Mouse (Mus musculus): ENCODE results near the gene Dab1.
A peak's percentile ranks its signal among the peaks of the same experiment; 100 is the strongest.

The Dab1 gene

GRCm38 (mm10) chr4:103838377-103838776, 219.2 kb downstream of the Dab1 start:
- no peak for DNase-seq (ENCODE audit: low spot score)

GRCm38 (mm10) chr4:103839541-103839940, 220.4 kb downstream of the Dab1 start:
- DNase-seq (ENCODE audit: low spot score): no peak

DNA sequence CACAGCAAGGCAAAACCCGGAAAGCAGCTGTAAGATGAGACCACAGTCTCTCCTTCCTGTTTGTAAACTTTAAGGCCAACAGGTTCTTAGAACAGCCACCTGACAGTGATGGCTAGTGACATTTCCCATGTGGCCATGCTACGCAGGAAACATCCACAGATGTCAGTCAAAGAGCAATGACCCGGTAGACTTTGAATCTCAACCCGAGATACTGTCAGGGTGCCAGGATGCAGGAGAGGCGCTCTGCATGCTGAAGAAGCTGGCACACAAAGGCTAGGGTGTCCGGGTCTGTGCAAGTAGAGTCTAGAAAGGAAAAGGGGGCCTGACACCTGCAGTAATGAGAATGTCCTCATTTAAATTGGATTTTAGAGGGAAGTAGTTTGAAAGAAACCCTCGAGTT, 222.0 kb downstream of the Dab1 start:
- DNase-seq (ENCODE audit: low spot score): no peak

DNA sequence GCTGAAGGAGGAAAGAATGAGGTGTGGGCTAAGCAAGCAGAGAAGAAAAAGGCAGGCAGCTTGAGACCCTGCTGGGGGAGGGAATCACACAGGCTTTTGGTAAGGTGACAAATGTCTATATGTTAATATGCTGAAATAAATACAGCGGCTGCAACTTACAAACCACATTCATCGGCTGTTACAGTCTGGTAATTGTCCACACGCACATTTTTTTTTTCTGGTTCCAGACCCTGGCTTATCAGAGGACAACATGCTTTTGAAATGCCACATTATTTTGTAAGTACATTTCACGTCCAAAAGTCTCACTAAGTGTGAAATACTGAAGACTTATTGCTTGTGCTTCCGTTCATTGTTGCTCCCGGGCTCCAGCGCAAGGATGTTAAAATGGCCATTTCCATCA, 225.5 kb downstream of the Dab1 start:
- DNase-seq (ENCODE audit: low spot score): no peak

GRCm38 (mm10) chr4:103857173-103857572, 238.0 kb downstream of the Dab1 start:
- DNase-seq (ENCODE audit: low spot score): no peak

DNA sequence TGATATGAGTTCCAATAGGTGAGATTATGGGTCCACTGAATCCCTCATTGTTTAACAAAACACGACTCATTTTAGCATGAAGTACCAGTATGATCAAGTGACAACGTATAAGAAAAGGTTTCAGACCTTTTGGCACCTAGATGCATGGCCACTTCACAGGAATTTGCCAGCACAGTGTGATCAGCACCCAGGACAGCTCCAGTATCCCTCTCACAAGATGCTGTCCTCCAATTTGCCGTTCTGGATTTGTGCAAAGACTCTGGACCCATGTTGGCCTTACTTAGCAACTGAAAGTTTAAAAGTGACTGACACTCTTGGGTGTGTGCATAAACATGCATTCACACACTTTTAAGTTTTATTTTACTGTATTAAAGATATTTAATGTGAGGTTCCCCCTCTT, 256.4 kb downstream of the Dab1 start:
- DNase-seq (ENCODE audit: low spot score): peak; percentile 23

- no peak for DNase-seq (ENCODE audit: low spot score)
These were observed 259.7 kb downstream of the Dab1 start for GRCm38 (mm10) chr4:103878841-103879240.

GRCm38 (mm10) chr4:103881641-103882040, 262.5 kb downstream of the Dab1 start:
- no peak for DNase-seq (ENCODE audit: low spot score)

GRCm38 (mm10) chr4:103888086-103888485, 268.9 kb downstream of the Dab1 start:
- no peak for DNase-seq (ENCODE audit: low spot score)

- DNase-seq (ENCODE audit: low spot score): no peak
These were observed 270.0 kb downstream of the Dab1 start for GRCm38 (mm10) chr4:103889110-103889509.

- no peak for DNase-seq (ENCODE audit: low spot score)
These were observed 277.6 kb downstream of the Dab1 start for GRCm38 (mm10) chr4:103896806-103897205.

DNA sequence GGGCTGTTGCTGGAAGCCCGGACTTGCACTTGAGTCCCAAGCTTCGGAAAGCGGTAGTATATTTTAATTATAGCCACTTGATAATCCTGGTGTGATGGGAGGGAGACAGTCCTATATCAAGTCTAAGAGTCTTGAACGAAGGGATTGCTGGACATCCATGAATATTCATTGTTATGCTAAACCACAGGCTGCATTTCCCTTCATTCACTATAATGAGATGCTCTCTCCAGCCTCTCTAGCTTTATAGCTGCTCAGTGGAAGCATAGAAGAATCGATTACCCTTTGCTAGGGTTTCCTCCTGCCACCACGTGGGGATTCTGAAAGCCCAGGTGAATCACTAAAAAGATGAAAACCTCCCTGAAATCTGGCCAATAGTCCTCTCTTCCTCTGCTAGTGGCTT, 278.5 kb downstream of the Dab1 start:
- DNase-seq (ENCODE audit: low spot score): no peak

GRCm38 (mm10) chr4:103911441-103911840, 292.3 kb downstream of the Dab1 start:
- DNase-seq (ENCODE audit: low spot score): no peak

- DNase-seq (ENCODE audit: low spot score): no peak
These were observed 292.9 kb downstream of the Dab1 start for GRCm38 (mm10) chr4:103912071-103912470.

DNA sequence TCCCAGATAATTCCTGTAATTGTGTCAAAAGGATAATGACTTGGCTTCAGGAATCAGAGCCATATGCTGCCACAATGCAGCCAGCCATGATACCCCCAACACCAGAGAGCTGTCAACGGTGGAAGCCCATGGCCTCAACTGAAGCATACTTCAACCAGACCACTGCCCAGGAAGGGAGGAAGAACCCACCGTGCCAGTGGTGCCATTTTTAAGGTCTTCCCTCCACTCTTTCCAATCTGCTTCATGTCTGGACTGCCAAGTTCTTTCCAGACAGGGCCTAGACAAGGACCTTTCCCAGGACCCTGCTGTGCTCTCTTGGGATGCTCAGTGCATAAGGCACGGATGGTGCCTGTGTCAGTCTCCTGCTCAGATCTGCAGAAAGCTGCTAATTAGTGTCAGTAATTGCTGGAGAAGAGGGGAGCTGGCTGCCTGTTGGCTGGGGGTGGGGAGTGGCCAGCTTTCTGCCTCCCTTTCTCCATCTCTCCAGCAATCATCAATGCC, 303.3 kb downstream of the Dab1 start:
- DNase-seq (ENCODE audit: low spot score): no peak

DNA sequence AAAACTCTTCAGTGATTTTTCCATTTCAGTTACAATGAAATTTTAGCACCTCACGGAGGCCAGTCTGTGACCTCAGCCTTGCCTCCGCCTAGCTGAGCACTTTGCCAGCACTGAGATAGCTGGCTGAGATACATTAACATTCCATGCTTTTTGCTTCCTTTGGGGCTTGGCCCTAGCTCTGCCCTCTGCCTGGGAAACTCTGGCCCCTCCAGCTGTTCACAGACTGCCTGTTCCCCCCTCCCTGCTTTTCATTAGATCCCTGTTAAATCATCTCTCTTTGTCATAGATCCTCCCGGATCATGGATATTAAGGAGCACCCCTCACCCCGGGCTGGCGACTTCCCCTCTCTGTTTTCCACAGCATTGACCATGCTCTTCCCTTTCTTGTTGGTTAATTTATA, 307.5 kb downstream of the Dab1 start:
- no peak for DNase-seq (ENCODE audit: low spot score)

- no peak for DNase-seq (ENCODE audit: low spot score)
These were observed 310.5 kb downstream of the Dab1 start for GRCm38 (mm10) chr4:103929631-103930030.

DNA sequence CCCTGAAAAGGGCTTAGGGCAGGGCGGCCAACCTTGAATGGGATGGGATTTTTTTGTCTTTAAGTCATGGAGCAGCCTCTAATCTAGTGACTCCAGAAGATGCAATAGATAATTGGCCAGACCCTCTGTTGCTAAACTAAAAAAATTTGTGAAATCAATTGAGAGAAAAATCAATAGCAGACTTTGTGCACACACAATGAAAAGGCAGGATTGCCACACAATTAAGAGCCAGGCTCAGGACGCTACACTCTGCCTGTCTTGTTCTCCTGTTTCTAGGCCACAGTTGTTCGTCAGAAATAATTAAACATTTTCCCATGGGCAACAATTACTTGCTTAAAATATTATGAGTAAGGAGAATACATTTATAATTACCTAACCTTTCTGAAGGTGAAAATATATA, 315.2 kb downstream of the Dab1 start:
- DNase-seq (ENCODE audit: low spot score): no peak

- DNase-seq (ENCODE audit: low spot score): no peak
These were observed 329.1 kb downstream of the Dab1 start for GRCm38 (mm10) chr4:103948255-103948654.

GRCm38 (mm10) chr4:103953652-103954220, 334.6 kb downstream of the Dab1 start:
- no peak for DNase-seq (ENCODE audit: low spot score)

GRCm38 (mm10) chr4:103961134-103962049, 342.2 kb downstream of the Dab1 start:
- no peak for DNase-seq (ENCODE audit: low spot score)

DNA sequence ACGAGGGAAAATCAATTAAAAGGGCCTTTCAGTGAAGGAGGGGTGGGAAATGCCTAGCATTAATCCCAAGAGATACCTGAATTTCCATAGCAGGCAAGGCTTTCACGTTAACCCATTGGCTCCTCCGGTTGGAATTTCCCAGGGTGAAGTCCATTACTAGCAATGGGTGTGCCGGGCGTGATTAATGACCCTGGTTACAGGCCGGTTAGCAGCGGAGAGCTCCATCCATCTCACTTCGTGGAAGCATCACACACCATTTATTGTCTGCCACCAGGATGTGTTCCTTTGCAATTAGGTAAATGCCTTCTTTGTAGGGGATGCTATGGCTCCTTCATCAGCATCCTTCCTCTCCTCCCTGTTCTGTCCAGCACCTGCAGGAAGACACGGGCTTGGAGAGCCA, 350.7 kb downstream of the Dab1 start:
- no peak for DNase-seq (ENCODE audit: low spot score)

DNA sequence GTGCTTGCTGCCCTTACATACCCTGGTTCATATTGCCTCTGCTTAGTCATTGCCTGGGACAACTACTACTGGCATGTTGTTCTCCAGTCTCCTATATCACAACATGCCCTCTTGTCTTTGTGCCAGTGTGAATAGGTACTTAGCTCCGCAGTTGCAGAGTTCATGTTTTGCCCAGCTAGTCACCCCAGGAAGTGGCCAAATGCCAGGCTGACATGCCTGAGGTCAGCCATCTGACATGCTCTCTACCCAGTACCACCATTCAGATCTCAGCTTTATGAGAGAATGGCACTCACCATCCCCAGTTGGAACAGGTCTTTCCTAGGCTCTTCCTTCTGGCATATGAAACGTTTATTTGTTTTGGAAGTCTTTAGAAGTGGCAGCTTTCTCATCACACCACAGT, 355.4 kb downstream of the Dab1 start:
- DNase-seq (ENCODE audit: low spot score): no peak

All from ovary, postnatal 14 days (tissue).